Mouse (Mus musculus): Measurements from ENCODE around the gene Cnbd2. TPM values are rescaled to one million over a fixed set of nuclear protein-coding genes. Genes with fewer than 3 reads are reported as not detected.

The Cnbd2 gene
- polyA plus RNA-seq, 1 experiment, result 4.1 TPM

- no peak for TF ChIP-seq TCF3 (IDR thresholded peaks at IDR 0.05; ENCODE audit: insufficient read length, low read depth)
- TF ChIP-seq MYOG (IDR thresholded peaks at IDR 0.05; ENCODE audit: control insufficient read depth in 1 of 3, insufficient read depth in 1 of 3, insufficient read length in 2 of 3, low read depth in 2 of 3), result no peak
- no peak for TF ChIP-seq TCF12 (IDR thresholded peaks at IDR 0.05; ENCODE audit: insufficient read depth, poor library complexity, severe bottlenecking)
- no peak for TF ChIP-seq MAX (IDR thresholded peaks at IDR 0.05; ENCODE audit: low read depth)
- TF ChIP-seq SRF (IDR thresholded peaks at IDR 0.05; ENCODE audit: control insufficient read depth, insufficient read length, low read depth), result no peak
- no peak for TF ChIP-seq E2F4 (IDR thresholded peaks at IDR 0.05; ENCODE audit: insufficient read depth)
- TF ChIP-seq POLR2AphosphoS2 (IDR thresholded peaks at IDR 0.05; ENCODE audit: insufficient read length, low read depth), result no peak
- TF ChIP-seq USF1 (IDR thresholded peaks at IDR 0.05; ENCODE audit: low read depth), result no peak
- TF ChIP-seq POLR2A (IDR thresholded peaks at IDR 0.05; ENCODE audit: insufficient read length, low read depth), result no peak
- TF ChIP-seq CEBPB (IDR thresholded peaks at IDR 0.05; ENCODE audit: insufficient read depth, poor library complexity, severe bottlenecking), result no peak
- no peak for TF ChIP-seq REST (IDR thresholded peaks at IDR 0.05; ENCODE audit: insufficient read depth, insufficient read length)
- TF ChIP-seq MYOD1 (IDR thresholded peaks at IDR 0.05; ENCODE audit: control insufficient read depth in 1 of 3, insufficient read length in 2 of 3, low read depth in 2 of 3), result no peak
- no peak overlapping the region for H3ac ChIP-seq (ENCODE audit: control insufficient read depth, insufficient read length)
- H3K27me3 ChIP-seq (ENCODE audit: control insufficient read depth, insufficient read depth, insufficient read length), result no peaks in the 10 kb centered on the region
Observed at GRCm38 (mm10) chr2:156423672-156424071, 111.6 kb downstream of the Cnbd2 start.

More at GRCm38 (mm10) chr2:156423672-156424071, 111.6 kb downstream of the Cnbd2 start:
- Histone ChIP-seq H3K4me2 (ENCODE audit: low read depth) (no peak overlapping the region), H3K79me2 (ENCODE audit: control insufficient read depth, insufficient read depth) (no peaks in the 10 kb centered on the region), H3K4me3 (no peak overlapping the region), H3K36me3 (ENCODE audit: control insufficient read depth, insufficient read depth) (no peaks in the 10 kb centered on the region)

Other genes starting within 250 kb of the Cnbd2 start
- 1.1 TPM for gene Spag4, start 247.1 kb upstream of the Cnbd2 start, polyA plus RNA-seq (2012; fragmentation: generic; extraction: Trizol)
- 44.0 TPM for gene Cpne1, start 200.3 kb upstream of the Cnbd2 start, polyA plus RNA-seq (2012; fragmentation: generic; extraction: Trizol)
- gene Rbm12, start 200.3 kb upstream of the Cnbd2 start, polyA plus RNA-seq (2012; fragmentation: generic; extraction: Trizol), result 4.0 TPM
- gene Gm28036, start 185.2 kb upstream of the Cnbd2 start, polyA plus RNA-seq (2012; fragmentation: generic; extraction: Trizol), result 10.0 TPM
- 417 TPM for gene Romo1, start 168.3 kb upstream of the Cnbd2 start, polyA plus RNA-seq (2012; fragmentation: generic; extraction: Trizol)
- gene Nfs1, start 168.1 kb upstream of the Cnbd2 start, polyA plus RNA-seq (2012; fragmentation: generic; extraction: Trizol), result 42.8 TPM
- 53.7 TPM for gene Rbm39, start 132.1 kb upstream of the Cnbd2 start, polyA plus RNA-seq (2012; fragmentation: generic; extraction: Trizol)
- gene Phf20, start 115.8 kb upstream of the Cnbd2 start, polyA plus RNA-seq (2012; fragmentation: generic; extraction: Trizol), result 13.4 TPM
- gene Scand1, start 405 bp downstream of the Cnbd2 start, polyA plus RNA-seq (2012; fragmentation: generic; extraction: Trizol), result 167 TPM
- gene Epb41l1, start 108.6 kb downstream of the Cnbd2 start, polyA plus RNA-seq (2012; fragmentation: generic; extraction: Trizol), result 16.9 TPM
- 22.4 TPM for gene Aar2, start 235.3 kb downstream of the Cnbd2 start, polyA plus RNA-seq (2012; fragmentation: generic; extraction: Trizol)